ENCODE assay signal across 20 mouse cellular contexts in genomic region chr5:35033619-35034018, GRCm38 (mm10). TPM values are rescaled to one million over a fixed set of nuclear protein-coding genes. Genes with fewer than 3 reads are reported as not detected.
DNase-seq lines count a peak whose midpoint lies in the region; ATAC-seq and TF ChIP-seq lines count a peak whose summit lies in the region.
"Had no signal": no experiment of that assay in that cellular context is flagged by ENCODE, and none has a peak within 500 bp of the region (broad histone marks: within the 10 kb centered on the region; RNA-seq: fewer than 3 reads in every experiment).

No protein-coding gene starts in this region.

- no peak overlapping the region for H3K27ac ChIP-seq in forebrain, postnatal 0 days (ENCODE audit: low read depth, low read length)
- H3K27ac ChIP-seq in forebrain, embryonic 12.5 days: no peak overlapping the region
- H3K27ac ChIP-seq in liver, embryonic 11.5 days (ENCODE audit: low read depth, low read length): peak overlapping the region; percentile 7; the same call in 1 of the 2 replicates
- H3K27ac ChIP-seq in liver, embryonic 13.5 days: peak overlapping the region; percentile 50
- H3K27ac ChIP-seq in stomach, embryonic 15.5 days: 0 out of 2 replicates have a peak overlapping the region, but pooled peaks have one; percentile 1
- H3K27ac ChIP-seq: forebrain, embryonic 10.5 days; hindbrain, embryonic 14.5 days had no signal

- H3K9me3 ChIP-seq in forebrain, postnatal 0 days (ENCODE audit: low read length): no peaks in the 10 kb centered on the region
- no peaks in the 10 kb centered on the region for H3K9me3 ChIP-seq in forebrain, embryonic 12.5 days
- no peaks in the 10 kb centered on the region for H3K9me3 ChIP-seq in liver, embryonic 11.5 days (ENCODE audit: control insufficient read depth, low read length)
- no peaks in the 10 kb centered on the region for H3K9me3 ChIP-seq in liver, embryonic 13.5 days (replicated peaks)
- no peaks in the 10 kb centered on the region for H3K9me3 ChIP-seq in stomach, embryonic 15.5 days
- H3K9me3 ChIP-seq: embryonic facial prominence, embryonic 15.5 days; forebrain, embryonic 10.5 days had no signal

- TF ChIP-seq CTCF in forebrain, postnatal 0 days (IDR thresholded peaks at IDR 0.05; ENCODE audit: low read depth): no peak

- H3K4me3 ChIP-seq in forebrain, postnatal 0 days (ENCODE audit: low read depth, low read length): no peak overlapping the region
- H3K4me3 ChIP-seq in forebrain, embryonic 12.5 days (replicated peaks): no peak overlapping the region
- H3K4me3 ChIP-seq in liver, embryonic 11.5 days (ENCODE audit: low read depth, low read length): no peak overlapping the region
- H3K4me3 ChIP-seq in liver, embryonic 13.5 days (replicated peaks): no peak overlapping the region
- no peak overlapping the region for H3K4me3 ChIP-seq in stomach, embryonic 15.5 days (replicated peaks)
- H3K4me3 ChIP-seq: embryonic facial prominence, embryonic 15.5 days; erythroblast, embryonic 14.5 days; forebrain, embryonic 10.5 days had no signal

- 63% methylated on average over 1 of the region's 1 CpGs for WGBS in forebrain, postnatal 0 days
- WGBS in forebrain, embryonic 12.5 days: 72% methylated on average over 1 of the region's 1 CpGs
- WGBS in liver, embryonic 11.5 days: 67% methylated on average over 1 of the region's 1 CpGs
- WGBS in liver, embryonic 13.5 days (ENCODE audit: insufficient replicate concordance): 55% methylated on average over 1 of the region's 1 CpGs
- WGBS in stomach, embryonic 15.5 days: 91% methylated on average over 1 of the region's 1 CpGs

- ATAC-seq in forebrain, postnatal 0 days: peak; percentile 62
- no peak for ATAC-seq in forebrain, embryonic 12.5 days (ENCODE audit: low FRiP score)
- no peak for ATAC-seq in liver, embryonic 11.5 days (replicated peaks; ENCODE audit: low FRiP score)
- no peak for ATAC-seq in liver, embryonic 13.5 days (ENCODE audit: low read depth)
- no peak for ATAC-seq in stomach, embryonic 15.5 days (ENCODE audit: insufficient read depth, low FRiP score, low read depth)
- ATAC-seq in CD4-positive, CD25-positive, alpha-beta regulatory T cell, adult 4 months: no peak

- H3K9ac ChIP-seq in forebrain, postnatal 0 days: no peak overlapping the region
- H3K9ac ChIP-seq in forebrain, embryonic 12.5 days: no peak overlapping the region
- H3K9ac ChIP-seq in liver, embryonic 11.5 days (ENCODE audit: low read depth, low read length): no peak overlapping the region
- peak overlapping the region; percentile 26; the same call in 1 of the 2 replicates for H3K9ac ChIP-seq in liver, embryonic 13.5 days
- H3K9ac ChIP-seq in stomach, embryonic 15.5 days: no peak overlapping the region
- H3K9ac ChIP-seq: embryonic facial prominence, embryonic 15.5 days; hindbrain, embryonic 14.5 days had no signal

- no peaks in the 10 kb centered on the region for H3K4me1 ChIP-seq in forebrain, postnatal 0 days (ENCODE audit: insufficient read depth)
- no peaks in the 10 kb centered on the region for H3K4me1 ChIP-seq in forebrain, embryonic 12.5 days
- peaks cover 27% of the 10 kb centered on the region for H3K4me1 ChIP-seq in liver, embryonic 11.5 days (replicated peaks; ENCODE audit: control insufficient read depth, insufficient read depth, low read length)
- peaks cover 77% of the 10 kb centered on the region for H3K4me1 ChIP-seq in liver, embryonic 13.5 days (replicated peaks)
- no peaks in the 10 kb centered on the region for H3K4me1 ChIP-seq in stomach, embryonic 15.5 days
- H3K4me1 ChIP-seq: forebrain, embryonic 10.5 days had no signal

- no peaks in the 10 kb centered on the region for H3K27me3 ChIP-seq in forebrain, postnatal 0 days (ENCODE audit: insufficient read depth, low read length)
- H3K27me3 ChIP-seq in forebrain, embryonic 12.5 days: no peaks in the 10 kb centered on the region
- H3K27me3 ChIP-seq in liver, embryonic 11.5 days (replicated peaks; ENCODE audit: control insufficient read depth, insufficient read depth, low read length): no peaks in the 10 kb centered on the region
- no peaks in the 10 kb centered on the region; the same call in 1 of the 2 replicates for H3K27me3 ChIP-seq in liver, embryonic 13.5 days
- no peaks in the 10 kb centered on the region for H3K27me3 ChIP-seq in stomach, embryonic 15.5 days (replicated peaks)
- H3K27me3 ChIP-seq: embryonic facial prominence, embryonic 15.5 days had no signal

- peaks cover 39% of the 10 kb centered on the region for H3K36me3 ChIP-seq in forebrain, postnatal 0 days (ENCODE audit: insufficient read depth)
- peaks cover 64% of the 10 kb centered on the region for H3K36me3 ChIP-seq in forebrain, embryonic 12.5 days (replicated peaks)
- H3K36me3 ChIP-seq in liver, embryonic 11.5 days (ENCODE audit: control insufficient read depth, insufficient read depth, low read length): peaks cover 11% of the 10 kb centered on the region
- peaks cover 58% of the 10 kb centered on the region for H3K36me3 ChIP-seq in liver, embryonic 13.5 days
- peaks cover 12% of the 10 kb centered on the region for H3K36me3 ChIP-seq in stomach, embryonic 15.5 days

- no peak for DNase-seq in forebrain, postnatal 0 days
- DNase-seq in liver, embryonic 11.5 days (ENCODE audit: low spot score): no peak
- DNase-seq in liver: no peak
- no peak for DNase-seq in liver, embryonic 13.5 days
- no peak for DNase-seq in thymus, postnatal 4 days
- DNase-seq: adrenal gland, adult 8-10 months; cerebellum, adult 11 months; cerebellum, adult 8-10 months; gastrocnemius, postnatal 10 days; heart, postnatal 14 days had no signal

- no peak overlapping the region for H3K4me2 ChIP-seq in forebrain, postnatal 0 days (ENCODE audit: low read depth)
- no peak overlapping the region for H3K4me2 ChIP-seq in forebrain, embryonic 12.5 days
- H3K4me2 ChIP-seq in liver, embryonic 11.5 days: no peak overlapping the region
- H3K4me2 ChIP-seq in liver, embryonic 13.5 days: 0 out of 2 replicates have a peak overlapping the region, but pooled peaks have one; percentile 8
- no peak overlapping the region for H3K4me2 ChIP-seq in stomach, embryonic 15.5 days
- H3K4me2 ChIP-seq: embryonic facial prominence, embryonic 15.5 days; hindbrain, embryonic 14.5 days had no signal

RNA-seq across cellular contexts. Expression of gene Hgfac, which starts 7.7 kb away (rescaled TPM):
- total RNA-seq in forebrain, postnatal 0 days (2014; rRNA removed): 0.69 and 2.1 TPM in 2 replicates
- 0.36 TPM in 1 of 2 replicates, not detected in the other for polyA plus RNA-seq in forebrain, postnatal 0 days (2015; fragmentation: Nextera tagmentation; extraction: Ambion mirVana)
- 0.57 and 0.70 TPM in 2 replicates for polyA plus RNA-seq in forebrain, embryonic 12.5 days (2016; fragmentation: Nextera tagmentation; extraction: Ambion mirVana)
- polyA plus RNA-seq in liver, embryonic 11.5 days (2014; fragmentation: Nextera tagmentation; extraction: Ambion mirVana): 33.7 and 38.0 TPM in 2 replicates
- polyA plus RNA-seq in liver, embryonic 13.5 days (2015; fragmentation: Nextera tagmentation; extraction: Ambion mirVana): 51.6 and 53.5 TPM in 2 replicates
- polyA plus RNA-seq in stomach, embryonic 15.5 days (2015; fragmentation: Nextera tagmentation; extraction: Ambion mirVana): 5.2 and 9.3 TPM in 2 replicates
- polyA plus RNA-seq in CD4-positive, CD25-positive, alpha-beta regulatory T cell, adult 4 months (2017; shearing (Covaris generic)): 1 to 10 TPM; 6.7 to 7.9 TPM
- polyA plus RNA-seq: embryonic facial prominence, embryonic 11.5 days had no signal

RNA-seq across cellular contexts. Expression of gene Dok7, which starts 22.9 kb away (rescaled TPM):
- total RNA-seq in forebrain, postnatal 0 days (2014; rRNA removed): 15.0 and 16.4 TPM in 2 replicates
- polyA plus RNA-seq in forebrain, postnatal 0 days (2015; fragmentation: Nextera tagmentation; extraction: Ambion mirVana): 9.6 and 10.1 TPM in 2 replicates
- polyA plus RNA-seq in forebrain, embryonic 12.5 days (2016; fragmentation: Nextera tagmentation; extraction: Ambion mirVana): 0.61 and 0.68 TPM in 2 replicates
- 0.08 and 0.29 TPM in 2 replicates for polyA plus RNA-seq in liver, embryonic 11.5 days (2014; fragmentation: Nextera tagmentation; extraction: Ambion mirVana)
- 0.13 and 0.16 TPM in 2 replicates for polyA plus RNA-seq in liver, embryonic 13.5 days (2015; fragmentation: Nextera tagmentation; extraction: Ambion mirVana)
- 1.8 and 2.1 TPM in 2 replicates for polyA plus RNA-seq in stomach, embryonic 15.5 days (2015; fragmentation: Nextera tagmentation; extraction: Ambion mirVana)
- polyA plus RNA-seq in CD4-positive, CD25-positive, alpha-beta regulatory T cell, adult 4 months (2017; shearing (Covaris generic)): not detected
- total RNA-seq: common myeloid progenitor, adult 5-6 weeks; hematopoietic stem cell, adult 5-6 weeks had no signal
- polyA plus RNA-seq: erythroblast, embryonic 14.5 days had no signal

Comparison
In these comparisons a context has a peak if more than half of its experiments do, and no peak if none do; other contexts are left out.
1. H3K27ac ChIP-seq: peak in liver, embryonic 11.5 days (single experiment), liver, embryonic 13.5 days (single experiment) and stomach, embryonic 15.5 days (single experiment); none in forebrain, postnatal 0 days (single experiment) and forebrain, embryonic 12.5 days (single experiment).